Mouse (Mus musculus): ENCODE measurements around the gene 9930104L06Rik. TPM values are rescaled to one million over a fixed set of nuclear protein-coding genes. Genes with fewer than 3 reads are reported as not detected.

The 9930104L06Rik gene
- polyA plus RNA-seq, 1 experiment: 17.5 TPM

- no peak for TF ChIP-seq CTCF (IDR thresholded peaks at IDR 0.05; ENCODE audit: extremely low read depth, insufficient read depth, low read length)
- no peak for TF ChIP-seq POLR2A (IDR thresholded peaks at IDR 0.05; ENCODE audit: extremely low read depth, insufficient read depth, low read length)
Observed at GRCm38 (mm10) chr4:124987711-124988097, 50.9 kb downstream of the 9930104L06Rik start.

GRCm38 (mm10) chr4:124988382-124988781 lies 51.5 kb downstream of the 9930104L06Rik start:
- TF ChIP-seq POLR2A (IDR thresholded peaks at IDR 0.05; ENCODE audit: extremely low read depth, insufficient read depth, low read length) (no peak), CTCF (IDR thresholded peaks at IDR 0.05; ENCODE audit: extremely low read depth, insufficient read depth, low read length) (no peak)
- 0 out of 2 replicates have a peak, but pooled peaks cover 2% of the 10 kb centered on the region for H3K4me1 ChIP-seq (ENCODE audit: control insufficient read depth, insufficient read depth, low read length)
- H3K4me3 ChIP-seq (ENCODE audit: insufficient read depth, low read length): no peak overlapping the region
- no peak overlapping the region for H3K27ac ChIP-seq (ENCODE audit: insufficient read depth, low read length)

More at GRCm38 (mm10) chr4:124987711-124988097, 50.9 kb downstream of the 9930104L06Rik start:
- Histone ChIP-seq H3K4me1 (ENCODE audit: control insufficient read depth, insufficient read depth, low read length) (0 out of 2 replicates have a peak, but pooled peaks cover 2% of the 10 kb centered on the region), H3K4me3 (ENCODE audit: insufficient read depth, low read length) (0 out of 2 replicates have a peak overlapping the region, but pooled peaks have one; percentile 35), H3K27ac (ENCODE audit: insufficient read depth, low read length) (no peak overlapping the region)

GRCm38 (mm10) chr4:124989787-124990253 lies 53.0 kb downstream of the 9930104L06Rik start:
- no peaks in the 10 kb centered on the region for H3K4me1 ChIP-seq (ENCODE audit: control insufficient read depth, insufficient read depth, low read length)
- no peak overlapping the region for H3K27ac ChIP-seq (ENCODE audit: insufficient read depth, low read length)
- no peak overlapping the region for H3K4me3 ChIP-seq (ENCODE audit: insufficient read depth, low read length)
- no peak for TF ChIP-seq CTCF (IDR thresholded peaks at IDR 0.05; ENCODE audit: extremely low read depth, insufficient read depth, low read length)
- TF ChIP-seq POLR2A (IDR thresholded peaks at IDR 0.05; ENCODE audit: extremely low read depth, insufficient read depth, low read length): no peak

- Histone ChIP-seq H3K4me1 (ENCODE audit: control insufficient read depth, insufficient read depth, low read length) (no peaks in the 10 kb centered on the region), H3K27ac (ENCODE audit: insufficient read depth, low read length) (no peak overlapping the region), H3K4me3 (ENCODE audit: insufficient read depth, low read length) (no peak overlapping the region)
- TF ChIP-seq CTCF (IDR thresholded peaks at IDR 0.05; ENCODE audit: extremely low read depth, insufficient read depth, low read length) (no peak), POLR2A (IDR thresholded peaks at IDR 0.05; ENCODE audit: extremely low read depth, insufficient read depth, low read length) (no peak)
Observed at GRCm38 (mm10) chr4:124990325-124990724, 53.5 kb downstream of the 9930104L06Rik start.

Other genes starting within 250 kb of the 9930104L06Rik start
- gene Utp11, start 243.4 kb upstream of the 9930104L06Rik start, polyA plus RNA-seq (2012; rRNA removed): 18.6 and 19.3 TPM in 2 replicates
- gene Fhl3, start 236.3 kb upstream of the 9930104L06Rik start, polyA plus RNA-seq (2012; rRNA removed): 1.8 and 2.4 TPM in 2 replicates
- gene Sf3a3, start 222.3 kb upstream of the 9930104L06Rik start, polyA plus RNA-seq (2012; rRNA removed): 33.9 and 35.4 TPM in 2 replicates
- gene Inpp5b, start 195.2 kb upstream of the 9930104L06Rik start, polyA plus RNA-seq (2012; rRNA removed): 73.6 and 78.2 TPM in 2 replicates
- gene Mtf1, start 134.9 kb upstream of the 9930104L06Rik start, polyA plus RNA-seq (2012; rRNA removed): 13.2 and 14.5 TPM in 2 replicates
- gene Yrdc, start 86.4 kb upstream of the 9930104L06Rik start, polyA plus RNA-seq (2012; rRNA removed): 41.5 and 42.0 TPM in 2 replicates
- gene 1110065P20Rik, start 85.9 kb upstream of the 9930104L06Rik start, polyA plus RNA-seq (2012; rRNA removed): 95.8 and 103 TPM in 2 replicates
- 52.7 and 53.7 TPM in 2 replicates for gene Maneal, start 74.9 kb upstream of the 9930104L06Rik start, polyA plus RNA-seq (2012; rRNA removed)
- gene Epha10, start 56.1 kb upstream of the 9930104L06Rik start, polyA plus RNA-seq (2012; rRNA removed): 56.6 and 58.0 TPM in 2 replicates
- 1.8 and 2.4 TPM in 2 replicates for gene Cdca8, start 2.3 kb downstream of the 9930104L06Rik start, polyA plus RNA-seq (2012; rRNA removed)
- gene Rspo1, start 49.4 kb downstream of the 9930104L06Rik start, polyA plus RNA-seq (2012; rRNA removed): 22.8 and 23.5 TPM in 2 replicates
- 115 and 125 TPM in 2 replicates for gene Gnl2, start 79.5 kb downstream of the 9930104L06Rik start, polyA plus RNA-seq (2012; rRNA removed)
- 0.51 and 1.3 TPM in 2 replicates for gene Dnali1, start 128.7 kb downstream of the 9930104L06Rik start, polyA plus RNA-seq (2012; rRNA removed)
- 10.3 and 11.0 TPM in 2 replicates for gene Snip1, start 129.6 kb downstream of the 9930104L06Rik start, polyA plus RNA-seq (2012; rRNA removed)
- 101 and 104 TPM in 2 replicates for gene Meaf6, start 148.1 kb downstream of the 9930104L06Rik start, polyA plus RNA-seq (2012; rRNA removed)
- 1.4 and 1.5 TPM in 2 replicates for gene Zc3h12a, start 190.8 kb downstream of the 9930104L06Rik start, polyA plus RNA-seq (2012; rRNA removed)